Mouse (Mus musculus) embryonic facial prominence, embryonic 12.5 days (tissue): ENCODE results near the gene Osbpl10. TPM values are rescaled to one million over a fixed set of nuclear protein-coding genes. Genes with fewer than 3 reads are reported as not detected.
"Not testable (repeated sequence)": the region's sequence is repeated elsewhere in the genome, so short reads cannot be mapped to it uniquely, and the experiment has no call there.

Source experiments
- ATAC-seq: fragments of 200-750 bp; cut with Nextera tagmentation; 2 replicates; pipeline ENCODE4 v1.8.0; 2017; ENCODE audit not compliant: insufficient number of reproducible peaks, insufficient read depth, low FRiP score, low TSS enrichment
- H3K27ac ChIP-seq: fragments of 300-500 bp; sonication (generic); 2 replicates; pipeline ENCODE4 v1.5.1; 2016; ENCODE audit warnings: mild to moderate bottlenecking
- H3K27me3 ChIP-seq: fragments of 300-500 bp; sonication (generic); 2 replicates; pipeline ENCODE4 v1.6.1; 2016; ENCODE audit warnings: mild to moderate bottlenecking, moderate library complexity
- H3K36me3 ChIP-seq: fragments of 300-500 bp; sonication (generic); 2 replicates; pipeline ENCODE4 v1.6.1; 2016; ENCODE audit warnings: mild to moderate bottlenecking
- H3K4me1 ChIP-seq: fragments of 300-500 bp; sonication (generic); 2 replicates; pipeline ENCODE4 v1.6.1; 2016
- H3K4me2 ChIP-seq: fragments of 300-500 bp; sonication (generic); replicated peaks from 2 replicates; pipeline ENCODE4 v1.6.1; 2016; ENCODE audit warnings: mild to moderate bottlenecking, moderate library complexity
- H3K4me3 ChIP-seq: fragments of 300-500 bp; sonication (generic); 2 replicates; pipeline ENCODE4 v1.5.1; 2016; ENCODE audit warnings: mild to moderate bottlenecking
- H3K9ac ChIP-seq: fragments of 300-500 bp; sonication (generic); 2 replicates; pipeline ENCODE4 v1.6.1; 2016; ENCODE audit warnings: mild to moderate bottlenecking, moderate library complexity
- H3K9me3 ChIP-seq: fragments of 300-500 bp; sonication (generic); 2 replicates; pipeline ENCODE4 v1.6.1; 2016; ENCODE audit warnings: mild to moderate bottlenecking, moderate library complexity
- WGBS: fragments of 180-500 bp; shearing (Covaris S2); methylation state at CpG from one replicate; pipeline ENCODE4 v1.1.7; 2016; 5-methylcytosine and 5-hydroxymethylcytosine counted together
- polyA plus RNA-seq: library from polyadenylated mRNA; unstranded; fragments of >200 nt; fragmentation: Nextera tagmentation; extraction: Ambion mirVana; gene quantifications from 2 replicates; pipeline ENCODE4 v1.2.1, GENCODE M21; 2016

Osbpl10 gene
- polyA plus RNA-seq, 1 experiment from 2014 or later: 2.9 TPM

DNA sequence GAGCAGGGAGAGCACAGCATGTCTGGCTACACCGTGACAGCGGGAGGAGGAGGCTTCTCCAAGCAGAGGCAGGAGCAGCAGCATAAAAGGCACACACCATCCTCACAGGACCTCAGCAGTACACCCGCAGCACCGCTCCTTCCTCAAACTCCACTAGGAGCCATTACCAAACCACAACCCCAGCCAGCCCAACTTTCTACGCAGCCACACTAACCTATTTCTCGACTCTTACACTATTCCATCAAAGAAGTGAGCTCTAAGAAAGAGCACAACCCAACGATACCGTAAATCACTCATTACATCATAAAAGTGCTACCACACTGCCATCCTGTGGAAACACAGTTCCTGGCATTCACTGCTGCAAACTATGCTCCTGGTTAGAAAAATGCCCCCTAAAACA is 283.1 kb downstream of the Osbpl10 start:
- no peak overlapping the region for H3K27ac ChIP-seq
- no peak overlapping the region for H3K4me2 ChIP-seq
- WGBS: 86% methylated on average over 8 of the region's 8 CpGs
- no peak for ATAC-seq
- H3K27me3 ChIP-seq: no peaks in the 10 kb centered on the region
- peaks cover 24% of the 10 kb centered on the region for H3K36me3 ChIP-seq
- H3K9me3 ChIP-seq: no peaks in the 10 kb centered on the region
- H3K4me3 ChIP-seq: no peak overlapping the region
- H3K9ac ChIP-seq: no peak overlapping the region
- H3K4me1 ChIP-seq: no peaks in the 10 kb centered on the region

DNA sequence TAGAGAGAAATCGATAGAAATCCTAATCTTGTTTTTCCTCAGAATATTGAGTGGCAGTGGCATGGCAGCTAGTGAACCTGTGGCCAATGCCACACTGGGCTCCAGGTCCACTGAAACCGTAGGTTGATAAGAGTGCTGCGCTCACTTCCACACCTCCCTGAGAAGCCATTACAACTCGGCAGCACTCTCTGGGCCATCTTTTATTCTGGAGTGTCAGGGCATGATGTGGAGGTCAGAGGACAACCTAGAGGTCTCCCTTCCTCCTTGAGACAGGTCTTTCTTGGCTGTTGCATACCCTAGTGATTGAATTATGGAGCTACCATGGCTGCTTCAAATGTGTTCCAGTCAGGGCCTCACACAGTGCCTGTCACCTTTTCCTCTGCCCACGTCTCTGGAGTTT is 283.5 kb downstream of the Osbpl10 start:
- Histone ChIP-seq H3K36me3 (peaks cover 20% of the 10 kb centered on the region), H3K4me2 (no peak overlapping the region), H3K9ac (no peak overlapping the region), H3K27me3 (no peaks in the 10 kb centered on the region), H3K27ac (no peak overlapping the region), H3K9me3 (no peaks in the 10 kb centered on the region), H3K4me3 (no peak overlapping the region), H3K4me1 (no peaks in the 10 kb centered on the region)
- no peak for ATAC-seq
- 86% methylated on average over 5 of the region's 5 CpGs for WGBS

DNA sequence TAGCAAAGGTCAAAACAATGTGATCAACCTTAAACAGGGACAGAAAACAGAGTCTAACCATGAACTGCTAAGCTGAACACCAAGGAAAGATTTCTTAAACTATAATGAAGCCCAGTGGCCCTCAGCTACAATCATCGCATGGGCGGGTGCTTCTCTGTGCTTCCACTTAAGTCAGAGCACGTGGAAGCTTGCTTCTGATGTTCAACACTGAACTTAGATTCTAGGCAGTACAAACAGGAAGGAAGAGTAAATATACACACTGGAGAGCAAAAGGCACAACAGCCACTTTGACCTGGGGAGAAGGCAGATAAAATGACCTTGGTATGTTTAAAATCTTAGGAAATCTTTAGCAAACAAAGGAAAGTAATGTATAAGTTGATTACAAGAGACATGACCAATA is 293.2 kb downstream of the Osbpl10 start:
- H3K36me3 ChIP-seq: peaks cover 30% of the 10 kb centered on the region
- 95% methylated on average over 3 of the region's 3 CpGs for WGBS
- no peaks in the 10 kb centered on the region for H3K4me1 ChIP-seq
- no peak overlapping the region for H3K4me3 ChIP-seq
- H3K27ac ChIP-seq: no peak overlapping the region
- ATAC-seq: no peak
- no peak overlapping the region for H3K4me2 ChIP-seq
- no peaks in the 10 kb centered on the region for H3K9me3 ChIP-seq
- H3K9ac ChIP-seq: no peak overlapping the region
- no peaks in the 10 kb centered on the region for H3K27me3 ChIP-seq

GRCm38 (mm10) chr9:115272451-115272850 is 294.1 kb downstream of the Osbpl10 start:
- H3K9me3 ChIP-seq, H3K4me2 ChIP-seq, H3K4me3 ChIP-seq, H3K9ac ChIP-seq, H3K27me3 ChIP-seq, H3K27ac ChIP-seq, H3K4me1 ChIP-seq, ATAC-seq: not testable (repeated sequence)
- 95% methylated on average over 5 of the region's 5 CpGs for WGBS
- peaks cover 30% of the 10 kb centered on the region for H3K36me3 ChIP-seq

DNA sequence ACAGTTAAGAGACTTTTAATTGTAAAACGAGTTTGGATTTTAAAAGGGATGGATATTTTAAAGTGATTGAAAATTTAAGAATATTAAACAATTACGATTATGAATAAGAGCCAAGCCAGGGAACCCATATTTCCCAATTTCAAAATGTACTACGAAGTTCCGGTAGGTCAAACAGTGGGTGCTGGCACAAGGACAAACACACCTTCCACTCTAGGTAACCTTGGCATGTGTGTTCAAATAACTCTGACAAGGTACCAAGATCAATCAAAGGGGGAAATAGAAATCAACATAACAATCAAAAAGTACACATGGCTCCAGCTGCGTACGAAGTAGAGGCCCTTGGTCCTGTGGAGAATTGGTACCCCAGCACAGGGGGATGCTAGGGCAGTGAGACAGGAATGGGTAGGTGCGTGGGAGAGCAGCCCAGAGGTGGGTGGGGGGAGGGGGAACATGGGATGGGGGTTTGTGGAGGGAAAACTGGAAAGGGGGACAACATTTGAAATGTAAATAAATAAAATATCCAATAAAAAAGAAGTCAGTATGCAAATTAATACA is 294.8 kb downstream of the Osbpl10 start:
- H3K36me3 ChIP-seq: peaks cover 34% of the 10 kb centered on the region
- H3K9ac ChIP-seq: no peak overlapping the region
- WGBS: 93% methylated on average over 7 of the region's 7 CpGs
- H3K4me2 ChIP-seq: no peak overlapping the region
- no peaks in the 10 kb centered on the region for H3K9me3 ChIP-seq
- ATAC-seq: no peak
- no peaks in the 10 kb centered on the region for H3K27me3 ChIP-seq
- H3K27ac ChIP-seq: no peak overlapping the region
- H3K4me3 ChIP-seq: no peak overlapping the region
- H3K4me1 ChIP-seq: no peaks in the 10 kb centered on the region

GRCm38 (mm10) chr9:115274806-115275205 is 296.4 kb downstream of the Osbpl10 start:
- peaks cover 50% of the 10 kb centered on the region for H3K36me3 ChIP-seq
- 86% methylated on average over 6 of the region's 6 CpGs for WGBS
- no peak for ATAC-seq
- no peaks in the 10 kb centered on the region for H3K9me3 ChIP-seq
- no peak overlapping the region for H3K27ac ChIP-seq
- H3K27me3 ChIP-seq: no peaks in the 10 kb centered on the region
- no peak overlapping the region for H3K4me3 ChIP-seq
- H3K4me2 ChIP-seq: no peak overlapping the region
- H3K4me1 ChIP-seq: no peaks in the 10 kb centered on the region
- no peak overlapping the region for H3K9ac ChIP-seq

DNA sequence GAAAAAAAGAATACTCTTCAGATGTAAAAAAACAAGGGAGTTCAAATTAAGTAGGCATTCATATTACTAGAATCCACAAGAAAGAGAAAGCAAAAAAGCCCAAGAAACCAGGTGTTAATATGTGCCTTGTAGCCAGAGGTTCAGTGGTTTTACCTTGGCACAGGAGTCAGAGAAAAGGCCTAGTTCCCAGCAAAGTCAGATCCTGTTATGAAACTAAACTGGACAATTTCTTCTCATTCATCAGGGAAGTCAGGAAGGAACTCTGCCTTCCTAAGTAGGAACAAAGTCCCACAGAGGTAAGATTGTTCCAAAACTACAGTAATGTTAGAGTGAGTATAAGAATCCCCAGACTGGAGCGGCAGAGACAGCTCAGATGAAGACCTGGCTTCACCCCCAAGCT is 300.3 kb downstream of the Osbpl10 start:
- Histone ChIP-seq H3K4me3 (no peak overlapping the region), H3K4me2 (no peak overlapping the region), H3K36me3 (peaks cover 47% of the 10 kb centered on the region), H3K9ac (no peak overlapping the region), H3K27ac (no peak overlapping the region), H3K4me1 (no peaks in the 10 kb centered on the region), H3K9me3 (no peaks in the 10 kb centered on the region), H3K27me3 (no peaks in the 10 kb centered on the region)
- 100% methylated on average over 1 of the region's 1 CpGs for WGBS
- ATAC-seq: no peak

Other genes with a start within 250 kb of the Osbpl10 start
- gene Cmtm6, start 247.5 kb upstream of the Osbpl10 start, polyA plus RNA-seq: 29.1 and 31.8 TPM in 2 replicates
- gene Cmtm7, start 196.7 kb upstream of the Osbpl10 start, polyA plus RNA-seq: 79.6 and 82.0 TPM in 2 replicates
- gene Cmtm8, start 134.4 kb upstream of the Osbpl10 start, polyA plus RNA-seq: 14.2 and 18.6 TPM in 2 replicates
- gene Gpd1l, start 44.6 kb upstream of the Osbpl10 start, polyA plus RNA-seq: 9.5 TPM in 2 replicates
- gene Rps27rt, start 4.2 kb downstream of the Osbpl10 start, polyA plus RNA-seq: 394 and 429 TPM in 2 replicates